Mouse (Mus musculus): Measurements from ENCODE around the gene Gm3854.

Gene Gm3854

GRCm38 (mm10) chr7:6386995-6387394 is 43.4 kb downstream of the Gm3854 start:
- DNase-seq (ENCODE audit: low read depth), result no peak

- DNase-seq (ENCODE audit: low read depth), result no peak
Measured at GRCm38 (mm10) chr7:6388971-6389370, 45.4 kb downstream of the Gm3854 start.

GRCm38 (mm10) chr7:6389449-6389848 is 45.9 kb downstream of the Gm3854 start:
- no peak for DNase-seq (ENCODE audit: low read depth)

GRCm38 (mm10) chr7:6397996-6398975 is 54.7 kb downstream of the Gm3854 start, which contains the start of gene Smim17:
Gene Smim17, plus strand, starts transcription at chr7:6398715.
- DNase-seq (ENCODE audit: low read depth), result peak; percentile 31
